Mouse (Mus musculus) limb, embryonic 12.5 days (tissue): ENCODE measurements around the gene Unc5cl. TPM values are rescaled to one million over a fixed set of nuclear protein-coding genes. Genes with fewer than 3 reads are reported as not detected.

Source experiments
- ATAC-seq: fragments of 200-750 bp; cut with Nextera tagmentation; 2 replicates; pipeline ENCODE4 v1.8.0; 2017; ENCODE audit warnings: low read depth, moderate TSS enrichment; ENCODE audit not compliant: insufficient number of reproducible peaks, insufficient read depth, low FRiP score, low TSS enrichment
- H3K27ac ChIP-seq: fragments of 300-500 bp; sonication (generic); 2 replicates; pipeline ENCODE4 v1.5.1; 2016; ENCODE audit warnings: mild to moderate bottlenecking, moderate library complexity
- H3K27me3 ChIP-seq: fragments of 300-500 bp; sonication (generic); 2 replicates; pipeline ENCODE4 v1.6.1; 2016; ENCODE audit warnings: mild to moderate bottlenecking, moderate library complexity
- H3K36me3 ChIP-seq: fragments of 300-500 bp; sonication (generic); 2 replicates; pipeline ENCODE4 v1.6.1; 2016; ENCODE audit warnings: mild to moderate bottlenecking, moderate library complexity
- H3K4me1 ChIP-seq: fragments of 300-500 bp; sonication (generic); replicated peaks from 2 replicates; pipeline ENCODE4 v1.6.1; 2016
- H3K4me2 ChIP-seq: fragments of 300-500 bp; sonication (generic); 2 replicates; pipeline ENCODE4 v1.6.1; 2016; ENCODE audit warnings: mild to moderate bottlenecking, moderate library complexity
- H3K4me3 ChIP-seq: fragments of 300-500 bp; sonication (generic); replicated peaks from 2 replicates; pipeline ENCODE4 v1.5.1; 2016; ENCODE audit warnings: mild to moderate bottlenecking
- H3K9ac ChIP-seq: fragments of 300-500 bp; sonication (generic); replicated peaks from 2 replicates; pipeline ENCODE4 v1.6.1; 2016; ENCODE audit warnings: mild to moderate bottlenecking, moderate library complexity
- H3K9me3 ChIP-seq: fragments of 300-500 bp; sonication (generic); 2 replicates; pipeline ENCODE4 v1.6.1; 2016; ENCODE audit warnings: mild to moderate bottlenecking, moderate library complexity
- WGBS: fragments of 180-500 bp; shearing (Covaris S2); methylation state at CpG from one replicate; pipeline ENCODE4 v1.1.7; 2016; 5-methylcytosine and 5-hydroxymethylcytosine counted together
- polyA plus RNA-seq: library from polyadenylated mRNA; unstranded; fragments of >200 nt; fragmentation: Nextera tagmentation; extraction: Ambion mirVana; gene quantifications from 2 replicates; pipeline ENCODE4 v1.2.1, GENCODE M21; 2016

Gene Unc5cl
- polyA plus RNA-seq, 1 experiment from 2014 or later: 0.28 TPM

DNA sequence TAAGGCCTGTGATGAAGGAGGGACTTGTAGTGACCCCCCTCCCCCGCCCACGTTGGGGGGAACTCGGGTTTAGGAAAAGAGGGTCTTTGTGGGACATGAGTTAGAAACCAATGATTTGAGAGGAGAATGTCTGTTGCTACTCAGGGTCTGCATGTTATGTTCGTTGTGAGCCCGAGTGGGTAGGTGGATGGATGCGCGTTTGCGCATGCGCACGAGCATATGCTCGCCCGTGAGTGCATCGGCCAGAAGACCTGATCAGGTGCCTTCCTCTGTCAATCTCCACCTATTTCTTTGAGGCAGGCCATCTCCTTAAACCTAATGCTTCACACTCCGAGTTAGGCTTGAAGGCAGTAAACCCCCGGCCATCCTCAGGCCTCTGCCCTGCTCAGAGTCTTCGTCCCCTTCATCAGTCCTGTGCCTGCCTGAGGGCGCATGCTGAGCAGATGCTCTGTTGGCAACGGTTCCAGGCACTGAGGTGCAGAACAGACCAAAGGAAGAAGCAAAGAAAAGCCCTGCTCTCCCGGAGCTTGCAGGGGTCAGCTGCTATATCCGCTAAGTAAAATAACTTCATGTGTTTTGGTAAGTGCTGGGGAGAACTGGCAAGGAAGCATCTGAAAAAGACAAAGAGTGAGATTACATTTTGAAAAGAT is 21.6 kb upstream of the Unc5cl start:
- no peak overlapping the region for H3K9ac ChIP-seq
- H3K4me1 ChIP-seq: peaks cover 43% of the 10 kb centered on the region
- no peak overlapping the region for H3K4me3 ChIP-seq
- no peaks in the 10 kb centered on the region for H3K27me3 ChIP-seq
- H3K27ac ChIP-seq: no peak overlapping the region
- no peaks in the 10 kb centered on the region for H3K36me3 ChIP-seq
- WGBS: 82% methylated on average over 20 of the region's 20 CpGs
- no peaks in the 10 kb centered on the region for H3K9me3 ChIP-seq
- H3K4me2 ChIP-seq: no peak overlapping the region
- no peak for ATAC-seq

DNA sequence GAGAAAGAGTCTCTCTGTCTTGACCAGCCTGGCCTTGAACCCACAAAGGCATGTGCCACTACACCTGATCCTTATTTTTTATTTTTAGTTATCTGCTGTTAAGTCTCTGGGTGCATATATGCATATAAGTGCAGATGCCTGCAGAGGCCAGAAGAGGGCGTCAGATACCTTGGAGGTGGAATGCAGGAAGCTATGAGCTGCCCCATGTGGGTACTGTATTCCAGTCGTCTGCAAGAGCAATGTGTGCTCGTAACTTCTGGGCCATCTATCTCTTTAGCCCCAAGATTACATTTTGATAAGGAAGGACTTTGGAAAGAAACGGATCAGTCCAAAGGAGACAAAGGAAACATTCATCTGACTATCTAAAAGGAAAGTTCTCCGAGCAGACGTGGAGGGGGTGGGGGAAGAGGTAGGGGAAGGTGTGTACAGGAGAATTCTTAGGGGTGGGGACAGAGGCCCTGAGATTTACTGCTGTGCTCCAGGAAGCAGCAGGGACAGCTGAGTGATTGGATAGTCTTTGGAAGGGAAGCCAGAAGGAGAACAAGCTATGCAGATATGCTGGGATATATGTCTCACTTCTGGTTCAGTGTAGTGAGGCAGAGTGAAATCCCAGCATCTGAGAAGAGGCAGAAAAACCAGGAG is 20.9 kb upstream of the Unc5cl start:
- Histone ChIP-seq H3K4me1 (peaks cover 38% of the 10 kb centered on the region), H3K9me3 (no peaks in the 10 kb centered on the region), H3K9ac (no peak overlapping the region), H3K4me2 (no peak overlapping the region), H3K4me3 (no peak overlapping the region), H3K27ac (no peak overlapping the region), H3K36me3 (no peaks in the 10 kb centered on the region), H3K27me3 (no peaks in the 10 kb centered on the region)
- 68% methylated on average over 6 of the region's 6 CpGs for WGBS
- no peak for ATAC-seq

DNA sequence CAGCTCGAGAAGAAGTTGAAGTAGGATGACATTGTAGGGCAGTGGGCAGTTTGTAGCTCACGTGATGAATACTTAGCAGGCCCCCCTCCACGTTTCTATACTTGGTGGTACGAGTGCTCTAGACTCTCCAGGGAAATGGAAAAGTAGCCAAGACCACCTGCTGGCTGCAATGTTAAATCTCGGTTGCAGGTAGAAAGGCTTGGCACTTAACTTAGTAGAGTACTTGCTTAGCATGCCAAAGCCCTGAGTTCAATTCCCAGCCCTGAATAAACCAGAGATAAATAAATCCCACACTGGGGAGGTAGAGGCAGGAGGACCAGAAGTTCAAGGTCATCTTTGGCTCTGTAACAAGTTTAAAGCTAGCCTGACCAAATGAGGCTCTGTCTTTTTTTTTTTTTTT is 20.2 kb upstream of the Unc5cl start:
- Histone ChIP-seq H3K36me3 (no peaks in the 10 kb centered on the region), H3K4me3 (no peak overlapping the region), H3K9me3 (no peaks in the 10 kb centered on the region), H3K9ac (no peak overlapping the region), H3K4me2 (no peak overlapping the region), H3K27me3 (no peaks in the 10 kb centered on the region), H3K27ac (no peak overlapping the region), H3K4me1 (peaks cover 38% of the 10 kb centered on the region)
- WGBS: 76% methylated on average over 5 of the region's 5 CpGs
- ATAC-seq: no peak

DNA sequence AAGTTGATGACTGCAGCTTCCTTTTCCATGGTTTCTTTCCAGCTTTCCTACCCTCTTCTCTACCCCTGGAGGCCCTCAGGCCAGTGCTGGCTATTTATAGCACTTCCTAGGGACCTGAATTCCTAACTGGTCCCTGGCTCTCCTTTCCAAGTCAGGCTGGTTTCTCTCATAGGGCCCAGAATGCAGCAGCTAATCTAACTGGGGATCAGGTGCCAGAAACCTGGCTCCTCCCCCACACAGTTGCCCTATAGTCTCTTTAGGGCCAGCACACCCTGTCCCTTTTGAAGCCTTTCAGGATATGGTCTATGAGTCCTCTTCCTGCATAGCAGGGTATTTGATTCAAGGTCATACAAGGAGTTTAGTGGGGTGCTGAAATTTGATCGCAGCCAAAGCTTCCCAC is 18.2 kb upstream of the Unc5cl start:
- Histone ChIP-seq H3K27me3 (no peaks in the 10 kb centered on the region), H3K9me3 (no peaks in the 10 kb centered on the region), H3K4me2 (no peak overlapping the region), H3K4me1 (peaks cover 38% of the 10 kb centered on the region), H3K4me3 (no peak overlapping the region), H3K9ac (no peak overlapping the region), H3K36me3 (no peaks in the 10 kb centered on the region), H3K27ac (peak overlapping the region; percentile 92)
- ATAC-seq: no peak
- WGBS: 79% methylated on average over 1 of the region's 1 CpGs

DNA sequence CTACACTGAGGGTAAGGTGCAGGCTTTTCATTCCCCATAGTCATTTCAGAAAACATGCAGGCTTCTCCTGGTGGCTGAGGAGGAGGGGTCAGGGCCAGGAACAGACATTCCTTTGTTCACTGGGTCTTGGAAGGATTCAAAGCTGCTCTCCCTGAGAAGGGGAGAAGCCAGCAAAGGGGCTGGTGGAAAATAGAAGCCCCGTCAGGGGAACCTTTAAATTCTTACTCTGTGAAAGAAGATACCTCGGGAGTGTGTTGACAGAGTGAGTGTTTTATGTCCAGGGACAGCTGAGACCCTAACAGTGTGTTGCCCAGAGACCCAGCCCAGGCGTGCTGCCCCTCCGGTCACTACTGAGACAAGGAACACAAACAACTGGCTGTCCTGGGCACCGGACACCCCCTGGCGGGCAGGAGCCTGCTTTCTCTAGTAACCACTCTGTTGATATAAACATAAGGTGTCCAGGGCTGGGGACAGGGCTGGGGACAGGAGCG is 17.2 kb upstream of the Unc5cl start:
- H3K4me2 ChIP-seq: 0 out of 2 replicates have a peak overlapping the region, but pooled peaks have one; percentile 19
- peak overlapping the region; percentile 92 for H3K27ac ChIP-seq
- H3K36me3 ChIP-seq: no peaks in the 10 kb centered on the region
- no peak overlapping the region; the same call in 1 of the 2 replicates for H3K9ac ChIP-seq
- no peaks in the 10 kb centered on the region for H3K9me3 ChIP-seq
- ATAC-seq: peak; percentile 73
- H3K4me1 ChIP-seq: peaks cover 35% of the 10 kb centered on the region
- H3K27me3 ChIP-seq: no peaks in the 10 kb centered on the region
- no peak overlapping the region for H3K4me3 ChIP-seq
- WGBS: 29% methylated on average over 7 of the region's 7 CpGs

DNA sequence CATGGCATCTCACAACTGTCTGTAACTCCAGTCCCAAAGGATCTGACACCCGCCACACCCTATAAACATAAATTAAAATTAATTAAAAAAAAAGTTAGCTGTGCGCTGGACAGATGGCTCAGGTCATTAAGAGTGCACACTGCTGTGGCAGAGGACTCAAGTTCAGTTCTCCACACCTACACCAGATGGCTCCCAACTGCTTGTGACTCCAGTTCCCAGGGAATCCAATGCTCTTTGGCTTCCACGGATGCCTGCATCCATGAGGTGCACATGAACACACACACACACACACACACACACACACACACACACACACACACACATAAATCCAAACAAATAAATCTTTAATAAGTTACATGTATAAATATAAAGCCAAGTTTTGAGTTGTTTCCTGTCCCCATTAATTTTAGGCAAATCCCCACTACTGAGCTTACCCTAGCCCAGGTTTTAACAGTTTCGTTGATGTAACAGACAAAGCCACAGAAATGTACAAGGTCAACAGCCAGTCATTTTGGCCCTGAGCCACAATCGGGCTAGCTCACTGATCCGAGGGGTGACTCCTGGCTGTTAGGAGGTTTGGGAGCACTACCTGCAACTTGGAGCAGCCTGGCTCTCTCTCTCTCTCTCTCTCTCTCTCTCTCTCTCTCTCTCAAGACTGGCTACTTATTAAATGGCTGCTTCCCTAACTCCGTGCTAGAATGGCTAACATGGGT is 11.8 kb upstream of the Unc5cl start:
- Histone ChIP-seq H3K27ac (no peak overlapping the region), H3K9me3 (no peaks in the 10 kb centered on the region), H3K9ac (no peak overlapping the region), H3K4me2 (no peak overlapping the region), H3K27me3 (no peaks in the 10 kb centered on the region), H3K4me1 (peaks cover 2% of the 10 kb centered on the region), H3K4me3 (no peak overlapping the region), H3K36me3 (no peaks in the 10 kb centered on the region)
- 56% methylated on average over 7 of the region's 7 CpGs for WGBS
- ATAC-seq: no peak

DNA sequence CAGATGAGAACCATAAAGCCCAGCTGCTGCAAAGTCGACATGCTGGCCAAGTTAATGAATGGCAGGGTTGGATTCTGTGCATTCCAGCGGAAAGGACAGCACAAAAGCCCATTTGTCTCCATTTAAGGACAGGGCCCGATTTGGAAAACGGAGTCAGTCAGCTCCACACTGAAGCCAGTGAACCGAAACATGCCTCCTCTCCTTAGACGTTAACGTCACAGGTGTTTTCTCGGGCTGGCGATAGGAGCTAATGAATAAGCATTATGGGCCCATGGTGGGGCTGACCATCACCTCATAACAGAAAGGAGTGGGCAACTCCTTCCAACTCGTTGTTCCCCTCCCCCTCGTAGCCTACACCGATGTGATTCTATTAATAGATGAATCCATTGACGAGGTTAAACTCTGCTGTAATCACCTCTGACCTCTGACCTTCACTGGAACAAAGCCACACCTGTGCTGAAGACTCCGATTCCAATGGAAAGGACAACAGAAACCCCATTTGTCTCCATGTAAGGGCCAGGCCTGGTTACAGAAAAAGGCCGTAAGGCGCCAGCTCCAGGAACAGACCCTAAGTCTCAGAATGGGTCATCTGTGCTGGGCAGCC is 11.1 kb upstream of the Unc5cl start:
- no peaks in the 10 kb centered on the region for H3K9me3 ChIP-seq
- H3K36me3 ChIP-seq: no peaks in the 10 kb centered on the region
- H3K9ac ChIP-seq: no peak overlapping the region
- H3K4me3 ChIP-seq: no peak overlapping the region
- no peak for ATAC-seq
- WGBS: 83% methylated on average over 16 of the region's 16 CpGs
- H3K4me2 ChIP-seq: no peak overlapping the region
- no peak overlapping the region for H3K27ac ChIP-seq
- H3K27me3 ChIP-seq: no peaks in the 10 kb centered on the region
- no peaks in the 10 kb centered on the region for H3K4me1 ChIP-seq

DNA sequence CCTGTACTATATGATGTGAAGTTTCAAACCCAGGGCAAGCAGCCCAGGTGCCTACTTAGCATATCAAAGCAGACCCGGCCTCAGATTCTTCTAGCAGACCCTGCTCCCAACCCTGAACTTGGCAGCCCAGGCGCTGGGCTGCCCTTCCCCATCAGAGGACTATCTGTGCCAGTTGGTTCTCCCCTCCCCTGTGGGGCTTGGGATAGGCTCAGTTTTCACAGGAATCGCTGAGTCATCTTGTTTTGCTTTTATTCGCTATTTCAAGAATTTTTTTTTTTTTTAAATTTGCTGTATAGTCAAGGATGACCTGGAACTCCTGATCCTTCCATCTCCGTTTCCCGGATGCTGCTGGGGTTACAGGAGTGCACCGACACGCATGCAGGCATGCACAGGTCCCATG is 7.0 kb upstream of the Unc5cl start:
- no peak overlapping the region for H3K4me2 ChIP-seq
- H3K27ac ChIP-seq: no peak overlapping the region
- ATAC-seq: no peak
- H3K27me3 ChIP-seq: no peaks in the 10 kb centered on the region
- H3K9me3 ChIP-seq: no peaks in the 10 kb centered on the region
- H3K4me1 ChIP-seq: no peaks in the 10 kb centered on the region
- no peaks in the 10 kb centered on the region for H3K36me3 ChIP-seq
- H3K9ac ChIP-seq: no peak overlapping the region
- WGBS: 75% methylated on average over 8 of the region's 8 CpGs
- no peak overlapping the region for H3K4me3 ChIP-seq

DNA sequence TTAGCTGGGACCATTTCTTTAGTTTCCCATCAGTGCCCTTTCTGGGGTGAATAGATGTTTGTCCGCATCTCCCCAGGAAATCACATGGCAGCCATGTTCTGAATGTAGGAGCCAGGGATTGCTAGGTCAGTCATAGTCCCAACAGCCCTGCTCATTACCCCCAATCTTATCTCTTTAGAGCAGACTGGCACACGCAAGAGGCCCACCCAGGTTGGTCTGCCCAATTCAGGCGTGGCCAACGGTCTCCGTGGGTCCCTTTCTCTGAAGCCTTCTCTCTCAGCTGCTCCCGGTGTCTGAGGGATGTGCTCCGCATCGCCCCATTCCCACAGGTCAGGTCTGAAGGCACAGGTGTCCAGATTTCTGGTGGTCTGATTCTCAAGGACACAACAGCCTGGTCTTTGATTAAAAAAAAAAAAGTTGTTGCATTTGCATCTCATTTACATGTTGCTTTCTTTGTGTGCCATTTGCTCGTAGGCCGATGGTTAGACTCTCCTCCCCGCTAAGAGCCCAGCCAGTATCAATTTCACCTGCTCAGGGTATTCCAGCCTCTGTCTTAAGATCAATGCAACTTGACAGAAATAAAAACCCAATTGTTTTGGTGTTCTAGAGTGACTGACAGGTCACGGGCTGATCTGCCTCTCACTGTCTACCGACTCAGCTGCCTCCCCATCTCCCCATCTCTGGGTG is 3.9 kb upstream of the Unc5cl start:
- H3K27me3 ChIP-seq: no peaks in the 10 kb centered on the region
- ATAC-seq: no peak
- no peak overlapping the region for H3K27ac ChIP-seq
- H3K4me1 ChIP-seq: no peaks in the 10 kb centered on the region; the same call in 1 of the 2 replicates
- no peak overlapping the region for H3K9ac ChIP-seq
- 86% methylated on average over 13 of the region's 13 CpGs for whole genome bisulfite sequencing
- H3K4me2 ChIP-seq: no peak overlapping the region
- no peaks in the 10 kb centered on the region for H3K36me3 ChIP-seq
- no peaks in the 10 kb centered on the region for H3K9me3 ChIP-seq
- H3K4me3 ChIP-seq: no peak overlapping the region

DNA sequence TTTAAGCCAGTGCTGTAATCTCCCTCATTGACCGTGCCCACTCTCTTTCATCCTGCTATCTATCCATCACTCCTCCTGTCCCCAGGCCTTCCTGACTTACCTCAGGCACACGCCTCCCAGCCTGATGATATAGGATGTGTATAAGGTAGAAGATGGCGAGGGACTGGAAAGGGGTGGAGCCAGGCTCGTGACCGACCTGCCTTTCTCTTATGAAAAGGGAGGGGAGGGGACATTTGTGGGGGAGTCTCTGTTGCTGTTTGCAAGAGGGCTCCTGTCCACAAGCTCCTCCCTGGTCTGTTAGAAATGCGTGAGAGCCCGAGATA is 3.4 kb upstream of the Unc5cl start, which contains the start of gene Tspo2:
Gene Tspo2 (minus strand): TSS at position 170 of the 323 bp plus-strand sequence.
- H3K27me3 ChIP-seq: no peaks in the 10 kb centered on the region
- H3K9ac ChIP-seq: no peak within 1 kb of the TSS
- ATAC-seq: no peak
- H3K27ac ChIP-seq: no peak within 1 kb of the TSS
- no peaks in the 10 kb centered on the region for H3K36me3 ChIP-seq
- H3K4me2 ChIP-seq: no peak within 1 kb of the TSS
- WGBS: 59% methylated on average over 7 of the region's 7 CpGs
- no peak within 1 kb of the TSS for H3K4me3 ChIP-seq
- H3K4me1 ChIP-seq: no peaks in the 10 kb centered on the region; the same call in 1 of the 2 replicates
- no peaks in the 10 kb centered on the region for H3K9me3 ChIP-seq
